Mouse (Mus musculus) olfactory bulb, adult 2 months (tissue): ENCODE data around the gene Plekhm3. TPM values are rescaled to one million over a fixed set of nuclear protein-coding genes. Genes with fewer than 3 reads are reported as not detected.

ENCODE experiments used
- H3K27ac ChIP-seq: fragments of 200-500 bp; 2 replicates; pipeline ENCODE4 v1.5.1; 2012; ENCODE audit warnings: low read depth, low read length; ENCODE audit not compliant: insufficient read depth
- H3K4me1 ChIP-seq: fragments of 200-500 bp; 2 replicates; pipeline ENCODE4 v1.6.1; 2012; ENCODE audit warnings: low read length; ENCODE audit not compliant: control insufficient read depth, insufficient read depth
- H3K4me3 ChIP-seq: fragments of 200-500 bp; 2 replicates; pipeline ENCODE4 v1.5.1; 2012; ENCODE audit warnings: mild to moderate bottlenecking, low read depth, low read length, moderate library complexity; ENCODE audit not compliant: insufficient read depth
- CTCF ChIP-seq: fragments of 200-500 bp; IDR thresholded peaks from 2 replicates; pipeline ENCODE4 v1.5.1; 2012; ENCODE audit warnings: low read depth, mild to moderate bottlenecking, low read length, moderate library complexity; ENCODE audit not compliant: insufficient read depth
- POLR2A ChIP-seq: fragments of 200-500 bp; IDR thresholded peaks from 2 replicates; pipeline ENCODE4 v1.6.1; 2012; ENCODE audit warnings: mild to moderate bottlenecking, low read depth, low read length, moderate library complexity; ENCODE audit not compliant: insufficient read depth
- WGBS: fragments of 180-500 bp; shearing (Covaris S2); methylation state at CpG from one replicate; pipeline ENCODE4 v1.1.7; 2018; 5-methylcytosine and 5-hydroxymethylcytosine counted together
- polyA plus RNA-seq: library from polyadenylated mRNA; stranded (reverse); fragments of >200 nt; gene quantifications from 2 replicates; pipeline ENCODE4 v1.2.4, GENCODE M21; 2012; ENCODE audit warnings: low replicate concordance; ENCODE audit not compliant: missing spikeins, insufficient read depth, insufficient read length

The Plekhm3 gene
- polyA plus RNA-seq, 1 experiment = not detected

GRCm38 (mm10) chr1:64836584-64836983, 120.0 kb downstream of the Plekhm3 start:
- Histone ChIP-seq H3K4me1 (peaks cover 3% of the 10 kb centered on the region), H3K27ac (no peak overlapping the region), H3K4me3 (no peak overlapping the region)
- WGBS = 90% methylated on average over 5 of the region's 5 CpGs
- TF ChIP-seq POLR2A = no peak
- no peak for TF ChIP-seq CTCF

DNA sequence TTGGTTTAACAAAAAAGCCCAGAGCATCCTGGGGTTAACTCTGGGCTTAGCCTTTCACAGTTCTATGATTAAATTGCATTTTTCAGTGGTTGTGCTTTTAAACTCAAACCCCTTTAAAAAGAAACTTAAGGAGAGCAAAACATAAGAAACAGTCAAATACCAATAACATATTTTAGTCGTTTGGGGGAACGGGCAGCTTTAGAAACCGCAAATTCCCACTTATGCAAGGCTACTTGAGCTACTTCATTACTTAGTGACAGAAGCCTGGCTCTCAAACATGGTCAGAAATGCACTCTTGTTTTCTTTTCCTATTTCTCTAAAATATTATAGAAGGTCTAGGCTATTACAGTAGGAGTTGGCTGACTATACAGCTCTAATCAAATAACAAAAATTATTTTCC, 120.5 kb downstream of the Plekhm3 start:
- 79% methylated on average over 3 of the region's 3 CpGs for WGBS
- Histone ChIP-seq H3K27ac (no peak overlapping the region), H3K4me1 (peaks cover 2% of the 10 kb centered on the region), H3K4me3 (no peak overlapping the region)
- TF ChIP-seq POLR2A (no peak), CTCF (no peak)

- H3K4me3 ChIP-seq = no peak overlapping the region
- WGBS = 76% methylated on average over 2 of the region's 2 CpGs
- TF ChIP-seq CTCF (no peak), POLR2A (no peak)
- no peaks in the 10 kb centered on the region for H3K4me1 ChIP-seq
- H3K27ac ChIP-seq = no peak overlapping the region
Observed at GRCm38 (mm10) chr1:64831552-64831951, 125.1 kb downstream of the Plekhm3 start.

DNA sequence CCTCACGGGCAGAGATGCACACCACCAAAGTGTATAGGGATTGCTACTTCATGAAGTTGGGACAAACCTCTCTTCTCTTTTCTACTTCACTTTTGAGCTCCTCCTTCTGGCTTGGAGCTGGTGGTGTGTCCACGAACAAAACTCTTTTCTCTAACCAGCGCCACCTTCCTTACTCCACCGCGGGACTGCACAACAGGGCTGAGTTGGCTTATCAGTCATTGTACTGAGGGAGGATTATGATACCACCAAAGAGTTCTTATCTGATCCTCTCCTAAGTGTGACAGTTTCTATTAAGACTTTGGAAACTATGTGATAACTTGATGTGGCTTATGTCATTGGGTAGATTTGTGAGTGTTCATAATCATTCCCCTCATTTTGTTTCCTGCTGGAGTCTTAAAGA, 129.2 kb downstream of the Plekhm3 start:
- 90% methylated on average over 5 of the region's 5 CpGs for WGBS
- Histone ChIP-seq H3K4me3 (no peak overlapping the region), H3K27ac (no peak overlapping the region), H3K4me1 (no peaks in the 10 kb centered on the region)
- TF ChIP-seq POLR2A = no peak
- no peak for TF ChIP-seq CTCF

GRCm38 (mm10) chr1:64826348-64827103, 130.1 kb downstream of the Plekhm3 start:
- Histone ChIP-seq H3K4me1 (no peaks in the 10 kb centered on the region), H3K4me3 (no peak overlapping the region), H3K27ac (no peak overlapping the region)
- no peak for TF ChIP-seq POLR2A
- no peak for TF ChIP-seq CTCF
- WGBS = 87% methylated on average over 6 of the region's 6 CpGs

DNA sequence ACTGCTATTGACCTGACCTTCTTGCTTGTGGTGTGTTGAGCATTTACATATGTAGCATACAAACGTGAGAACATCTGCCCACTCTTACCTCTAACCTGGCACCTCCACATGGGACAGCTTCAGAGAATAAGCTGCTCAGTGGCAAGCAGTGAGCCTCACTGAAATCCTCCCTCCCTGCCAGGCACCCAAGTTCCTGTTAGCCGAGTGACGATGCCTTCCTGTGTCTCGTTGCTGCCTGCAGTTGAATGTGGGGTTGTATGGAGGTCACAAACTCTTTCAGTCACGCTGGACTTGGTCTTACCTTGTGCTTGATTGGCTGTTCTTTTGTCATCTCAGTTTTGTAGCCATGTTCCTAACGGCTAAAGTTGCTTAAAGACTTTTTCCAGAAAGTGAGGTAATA, 133.1 kb downstream of the Plekhm3 start:
- no peak overlapping the region for H3K27ac ChIP-seq
- WGBS = 85% methylated on average over 6 of the region's 6 CpGs
- H3K4me3 ChIP-seq = no peak overlapping the region
- TF ChIP-seq POLR2A = no peak
- TF ChIP-seq CTCF = no peak
- H3K4me1 ChIP-seq = peaks cover 7% of the 10 kb centered on the region; the same call in 1 of the 2 replicates

- H3K4me1 ChIP-seq = peaks cover 7% of the 10 kb centered on the region; the same call in 1 of the 2 replicates
- H3K27ac ChIP-seq = no peak overlapping the region
- 64% methylated on average over 5 of the region's 5 CpGs for WGBS
- no peak for TF ChIP-seq CTCF
- TF ChIP-seq POLR2A = no peak
- H3K4me3 ChIP-seq = no peak overlapping the region
Observed at GRCm38 (mm10) chr1:64817709-64818108, 138.9 kb downstream of the Plekhm3 start.

DNA sequence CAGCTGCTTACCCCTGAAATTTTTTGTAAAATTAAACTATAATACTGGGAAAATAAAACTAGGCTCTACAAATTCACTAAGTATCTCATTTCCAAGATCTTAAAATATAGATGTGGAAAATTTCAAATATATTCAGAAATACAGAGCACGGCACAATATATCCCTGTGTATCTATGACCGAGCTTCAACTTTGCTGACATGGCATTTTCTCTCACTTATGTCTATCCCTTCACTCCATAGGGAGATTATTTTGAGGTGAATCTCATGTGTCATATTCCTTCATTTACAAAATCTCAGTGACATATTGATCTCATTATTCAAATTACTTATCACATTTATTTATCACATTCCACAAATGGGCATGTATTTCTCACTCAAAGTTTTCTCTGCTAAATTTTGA, 143.4 kb downstream of the Plekhm3 start:
- TF ChIP-seq POLR2A (no peak), CTCF (no peak)
- H3K27ac ChIP-seq = no peak overlapping the region
- WGBS = over 99% methylated on average over 2 of the region's 2 CpGs
- H3K4me3 ChIP-seq = no peak overlapping the region
- H3K4me1 ChIP-seq = no peaks in the 10 kb centered on the region

DNA sequence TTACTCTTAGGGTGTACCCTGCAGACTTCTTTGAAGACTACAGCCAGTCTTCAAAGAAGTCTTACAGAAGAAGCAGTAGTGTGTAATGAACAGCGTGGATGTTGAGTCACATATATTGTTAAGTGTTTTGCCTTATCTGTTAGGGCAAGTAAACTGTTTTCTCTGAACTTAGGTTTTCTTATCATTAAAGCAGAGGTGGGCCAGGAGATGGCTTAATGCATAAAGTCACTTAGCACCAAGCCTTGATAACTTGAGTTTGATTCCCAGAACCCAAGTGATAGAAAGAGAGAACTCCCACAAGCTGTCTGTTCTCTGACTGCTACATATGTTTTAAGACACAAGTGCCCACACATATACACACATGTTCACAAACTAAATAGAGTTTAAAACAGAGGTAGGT, 144.7 kb downstream of the Plekhm3 start:
- WGBS = 94% methylated on average over 1 of the region's 1 CpGs
- Histone ChIP-seq H3K4me1 (no peaks in the 10 kb centered on the region), H3K4me3 (no peak overlapping the region), H3K27ac (no peak overlapping the region)
- TF ChIP-seq POLR2A = no peak
- no peak for TF ChIP-seq CTCF

- TF ChIP-seq CTCF = no peak
- no peak for TF ChIP-seq POLR2A
- Histone ChIP-seq H3K27ac (no peak overlapping the region), H3K4me1 (no peaks in the 10 kb centered on the region), H3K4me3 (no peak overlapping the region)
- WGBS = 38% methylated on average over 2 of the region's 2 CpGs
Observed at GRCm38 (mm10) chr1:64809085-64809484, 147.5 kb downstream of the Plekhm3 start.
